Mouse (Mus musculus) gastrocnemius, postnatal 36 days (tissue): Measurements from ENCODE around the gene Tcl1b2. TPM values are rescaled to one million over a fixed set of nuclear protein-coding genes. Genes with fewer than 3 reads are reported as not detected.
"Not testable (repeated sequence)": the region's sequence is repeated elsewhere in the genome, so short reads cannot be mapped to it uniquely, and the experiment has no call there.

Experiments
- DNase-seq, 2 experiments: peaks; one replicate each; pipeline ENCODE4 v3.0.0; 2022
- intact Hi-C: fragments of 180-260 bp; cut with DNase I; formaldehyde crosslinking; loops from one replicate; pipeline ENCODE4 v1.15.1; 2025
- total RNA-seq, 2 experiments: library from RNA; stranded (reverse); gene quantifications; 2 replicates each; pipeline ENCODE4 v1.2.3; 2021

Gene Tcl1b2
- total RNA-seq, 2 experiments from 2014 or later: not detected

GRCm38 (mm10) chr12:105159390-105159789 is 13.6 kb downstream of the Tcl1b2 start, which contains the start of gene Tcl1b1:
Tcl1b1 (plus strand) TSS chr12:105159690.
- intact Hi-C loops: no loop called here
- no peak for DNase-seq

GRCm38 (mm10) chr12:105166734-105167133 is 20.9 kb downstream of the Tcl1b2 start:
- intact Hi-C loops: no loop called here
- no peak for DNase-seq

- intact Hi-C loops: loop anchor here (10.0 kb wide), 1 partner anchor 119 kb away; no protein-coding TSS in a partner anchor
- DNase-seq: no peak
These were observed 27.6 kb downstream of the Tcl1b2 start for GRCm38 (mm10) chr12:105173366-105173765.

- peak; percentile 26 to 40 for DNase-seq
- intact Hi-C loops: loop anchor here (10.0 kb wide), 1 partner anchor 120 kb away; no protein-coding TSS in a partner anchor
These were observed 28.5 kb downstream of the Tcl1b2 start for GRCm38 (mm10) chr12:105174318-105174717.

GRCm38 (mm10) chr12:105176044-105176443 is 30.2 kb downstream of the Tcl1b2 start, which contains the start of gene Tcl1b5:
Tcl1b5 (plus strand) TSS chr12:105176344.
- DNase-seq: not testable (repeated sequence)
- intact Hi-C loops: loop anchor here (10.0 kb wide), 1 partner anchor 121 kb away; no protein-coding TSS in a partner anchor

GRCm38 (mm10) chr12:105181040-105181644 is 35.3 kb downstream of the Tcl1b2 start:
- intact Hi-C loops, DNase-seq: not testable (repeated sequence)

- DNase-seq, intact Hi-C loops: not testable (repeated sequence)
These were observed 43.2 kb downstream of the Tcl1b2 start for GRCm38 (mm10) chr12:105188980-105189379.

- intact Hi-C loops, DNase-seq: not testable (repeated sequence)
These were observed 44.9 kb downstream of the Tcl1b2 start, which contains the start of gene Tcl1b3 for GRCm38 (mm10) chr12:105190743-105191142. Tcl1b3 (plus strand) TSS chr12:105191043.

GRCm38 (mm10) chr12:105199684-105200497 is 54.1 kb downstream of the Tcl1b2 start:
- intact Hi-C loops, DNase-seq: not testable (repeated sequence)

- intact Hi-C loops, DNase-seq: not testable (repeated sequence)
These were observed 55.8 kb downstream of the Tcl1b2 start, which contains the start of gene Tcl1b4 for GRCm38 (mm10) chr12:105201657-105202056. Tcl1b4 (plus strand) TSS chr12:105201957.

Other genes starting within 250 kb of the Tcl1b2 start
- gene Syne3, start 136.2 kb upstream of the Tcl1b2 start, total RNA-seq: 1 to 10 TPM; 3.1 to 3.8 TPM
- gene Glrx5, start 113.3 kb upstream of the Tcl1b2 start, total RNA-seq: 10 to 100 TPM; 57.9 to 61.2 TPM
- not detected for gene Tcl1b1, start 13.7 kb downstream of the Tcl1b2 start, total RNA-seq
- not detected for gene Tcl1b5, start 30.3 kb downstream of the Tcl1b2 start, total RNA-seq
- gene Tcl1b3, start 45.0 kb downstream of the Tcl1b2 start, total RNA-seq: not detected
- not detected for gene Tcl1b4, start 55.9 kb downstream of the Tcl1b2 start, total RNA-seq
- not detected for gene Tcl1, start 76.8 kb downstream of the Tcl1b2 start, total RNA-seq
- not detected for gene Tunar, start 187.9 kb downstream of the Tcl1b2 start, total RNA-seq